Mouse (Mus musculus) kidney, embryonic 15.5 days (tissue): Measurements from ENCODE around the gene Nt5m. TPM values are rescaled to one million over a fixed set of nuclear protein-coding genes. Genes with fewer than 3 reads are reported as not detected.

ENCODE experiments used
- ATAC-seq: fragments of 200-750 bp; cut with Nextera tagmentation; replicated peaks from 2 replicates; pipeline ENCODE4 v1.8.0; 2017; ENCODE audit warnings: moderate TSS enrichment; ENCODE audit not compliant: low FRiP score
- H3K27ac ChIP-seq: fragments of 300-500 bp; sonication (generic); 2 replicates; pipeline ENCODE4 v1.5.1; 2015; ENCODE audit warnings: mild to moderate bottlenecking, inconsistent platforms
- H3K27me3 ChIP-seq: fragments of 300-500 bp; sonication (generic); 2 replicates; pipeline ENCODE4 v1.6.1; 2015; ENCODE audit warnings: inconsistent platforms
- H3K36me3 ChIP-seq: fragments of 300-500 bp; sonication (generic); 2 replicates; pipeline ENCODE4 v1.6.1; 2015; ENCODE audit warnings: inconsistent platforms
- H3K4me1 ChIP-seq: fragments of 300-500 bp; sonication (generic); 2 replicates; pipeline ENCODE4 v1.6.1; 2015; ENCODE audit warnings: inconsistent platforms
- H3K4me2 ChIP-seq: fragments of 300-500 bp; sonication (generic); 2 replicates; pipeline ENCODE4 v1.6.1; 2015; ENCODE audit warnings: moderate library complexity, mild to moderate bottlenecking, inconsistent platforms
- H3K4me3 ChIP-seq: fragments of 300-500 bp; sonication (generic); replicated peaks from 2 replicates; pipeline ENCODE4 v1.5.1; 2015; ENCODE audit warnings: mild to moderate bottlenecking, inconsistent platforms
- H3K9ac ChIP-seq: fragments of 300-500 bp; sonication (generic); 2 replicates; pipeline ENCODE4 v1.6.1; 2015; ENCODE audit warnings: mild to moderate bottlenecking, inconsistent platforms
- H3K9me3 ChIP-seq: fragments of 300-500 bp; sonication (generic); replicated peaks from 2 replicates; pipeline ENCODE4 v1.6.1; 2016; ENCODE audit warnings: inconsistent platforms
- WGBS: fragments of 180-500 bp; shearing (Covaris S2); methylation state at CpG from one replicate; pipeline ENCODE4 v1.1.7; 2015; ENCODE audit warnings: mixed read lengths; 5-methylcytosine and 5-hydroxymethylcytosine counted together
- polyA plus RNA-seq: library from polyadenylated mRNA; unstranded; fragments of >200 nt; fragmentation: Nextera tagmentation; extraction: Ambion mirVana; gene quantifications from 2 replicates; pipeline ENCODE4 v1.2.1, GENCODE M21; 2015

Nt5m gene
- polyA plus RNA-seq, 1 experiment from 2014 or later = 42.8 TPM

DNA sequence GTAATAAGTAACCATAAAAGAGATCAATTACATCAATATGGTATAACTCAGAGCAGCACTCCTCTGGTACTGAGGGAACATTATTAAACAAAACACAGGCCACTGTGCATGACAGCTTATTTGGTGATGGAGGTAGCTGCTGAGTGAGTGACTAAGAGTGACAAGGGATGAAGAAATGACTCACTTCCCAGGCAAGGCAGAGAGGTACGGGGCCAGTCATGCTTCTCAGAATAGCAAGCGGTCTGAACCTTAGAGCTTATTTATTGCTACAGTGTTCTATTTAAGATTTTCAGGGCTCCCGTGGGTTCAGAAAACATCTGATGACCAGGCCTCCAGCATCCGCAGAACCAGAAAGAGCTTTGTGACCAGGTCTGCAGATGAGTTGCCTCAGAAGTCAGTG, 74.5 kb downstream of the Nt5m start:
- no peak overlapping the region for H3K9ac ChIP-seq
- 73% methylated on average over 4 of the region's 4 CpGs for WGBS
- H3K4me2 ChIP-seq = no peak overlapping the region
- no peak overlapping the region for H3K4me3 ChIP-seq
- peaks cover 15% of the 10 kb centered on the region for H3K4me1 ChIP-seq
- H3K27me3 ChIP-seq = no peaks in the 10 kb centered on the region
- no peaks in the 10 kb centered on the region for H3K9me3 ChIP-seq
- H3K36me3 ChIP-seq = no peaks in the 10 kb centered on the region
- no peak for ATAC-seq
- H3K27ac ChIP-seq = no peak overlapping the region

DNA sequence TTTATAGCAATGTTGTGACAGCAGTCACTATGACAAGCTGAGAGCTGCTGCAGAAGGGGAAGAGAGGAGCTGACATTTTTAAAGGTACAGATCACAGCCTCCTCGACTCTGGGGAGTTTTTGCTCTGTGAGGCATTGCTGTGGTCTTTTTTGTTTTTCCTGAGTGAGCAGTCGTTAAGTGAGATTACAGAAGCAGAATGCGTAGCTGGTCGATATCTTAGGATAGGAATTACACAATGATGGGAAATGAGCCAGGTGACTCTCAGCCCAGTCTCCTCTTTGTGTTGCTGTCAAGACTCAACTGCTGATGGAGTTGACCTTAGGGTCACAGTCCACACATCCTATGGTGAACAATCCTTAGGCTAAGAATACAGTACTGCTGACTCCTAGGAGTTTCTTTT, 78.8 kb downstream of the Nt5m start:
- H3K36me3 ChIP-seq = no peaks in the 10 kb centered on the region
- H3K4me2 ChIP-seq = no peak overlapping the region
- 31% methylated on average over 4 of the region's 4 CpGs for WGBS
- H3K27ac ChIP-seq = no peak overlapping the region
- H3K4me3 ChIP-seq = no peak overlapping the region
- no peak overlapping the region for H3K9ac ChIP-seq
- H3K27me3 ChIP-seq = no peaks in the 10 kb centered on the region
- H3K9me3 ChIP-seq = no peaks in the 10 kb centered on the region
- peaks cover 16% of the 10 kb centered on the region for H3K4me1 ChIP-seq
- no peak for ATAC-seq

DNA sequence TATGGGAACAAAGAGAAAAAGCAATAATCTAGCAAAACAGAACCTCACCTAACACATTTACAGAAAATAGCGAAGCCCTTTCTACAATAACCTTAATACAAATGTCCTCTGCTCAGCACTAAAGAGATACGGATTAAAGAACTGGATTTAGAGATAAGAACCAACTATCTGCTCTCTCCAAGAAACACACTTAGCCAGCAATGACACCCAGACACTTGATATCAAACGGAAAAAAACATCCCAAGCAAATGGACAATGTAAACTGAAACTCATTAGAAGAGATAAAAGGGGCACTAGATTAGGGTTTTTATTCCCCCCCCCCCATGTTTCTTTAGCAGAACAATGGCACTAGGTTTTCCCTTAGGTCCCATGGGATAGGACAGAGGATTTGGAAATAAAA, 80.2 kb downstream of the Nt5m start:
- H3K36me3 ChIP-seq = no peaks in the 10 kb centered on the region
- 78% methylated on average over 3 of the region's 3 CpGs for WGBS
- no peak overlapping the region for H3K4me2 ChIP-seq
- no peaks in the 10 kb centered on the region for H3K27me3 ChIP-seq
- ATAC-seq = no peak
- H3K4me3 ChIP-seq = no peak overlapping the region
- peaks cover 16% of the 10 kb centered on the region for H3K4me1 ChIP-seq
- no peak overlapping the region for H3K27ac ChIP-seq
- no peaks in the 10 kb centered on the region for H3K9me3 ChIP-seq
- no peak overlapping the region for H3K9ac ChIP-seq

DNA sequence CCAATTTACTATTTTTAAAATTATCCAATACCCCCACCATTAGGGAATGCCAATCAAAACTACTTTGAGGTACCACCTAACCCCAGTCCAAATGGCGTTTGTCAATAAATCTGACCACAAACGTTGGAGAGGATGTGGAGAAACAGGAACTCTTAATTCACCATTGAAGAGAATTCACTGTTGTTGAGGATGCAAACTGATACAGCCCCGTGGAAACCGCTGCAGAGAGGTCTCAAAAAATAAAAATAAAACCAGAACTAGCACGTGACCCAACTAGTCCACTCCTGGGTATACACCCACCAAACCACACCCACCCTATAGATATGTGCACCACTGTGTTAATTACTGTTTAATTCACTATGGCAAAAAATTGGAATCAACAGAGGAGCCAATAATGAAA, 81.1 kb downstream of the Nt5m start:
- Histone ChIP-seq H3K4me3 (no peak overlapping the region), H3K27me3 (no peaks in the 10 kb centered on the region), H3K36me3 (no peaks in the 10 kb centered on the region), H3K27ac (no peak overlapping the region), H3K9me3 (no peaks in the 10 kb centered on the region), H3K4me1 (peaks cover 16% of the 10 kb centered on the region), H3K4me2 (no peak overlapping the region), H3K9ac (no peak overlapping the region)
- WGBS = 48% methylated on average over 5 of the region's 5 CpGs
- no peak for ATAC-seq

DNA sequence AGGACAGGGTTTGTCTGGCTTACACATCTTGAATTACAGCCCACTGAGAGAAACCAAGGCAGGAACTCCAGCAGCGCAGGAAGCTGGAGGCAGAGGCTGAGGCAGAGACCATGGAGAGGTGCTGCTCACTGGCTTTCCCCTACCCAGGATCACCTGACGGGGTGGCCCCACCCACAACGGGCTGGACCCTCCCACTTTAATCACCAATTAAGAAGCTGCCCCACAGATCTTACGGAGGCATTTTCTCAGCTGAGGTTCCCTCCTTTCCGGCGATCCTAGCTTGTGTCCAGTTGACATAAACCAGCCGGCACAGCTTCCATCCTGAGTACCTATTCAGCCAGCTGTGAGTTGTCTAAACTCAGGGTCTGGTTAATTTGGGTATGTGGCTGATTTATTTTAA, 82.0 kb downstream of the Nt5m start:
- 8% methylated on average over 7 of the region's 7 CpGs for WGBS
- peak; percentile 93 for ATAC-seq
- no peaks in the 10 kb centered on the region for H3K36me3 ChIP-seq
- H3K27ac ChIP-seq = peak overlapping the region; percentile 52
- H3K9ac ChIP-seq = no peak overlapping the region
- peaks cover 19% of the 10 kb centered on the region for H3K4me1 ChIP-seq
- H3K9me3 ChIP-seq = no peaks in the 10 kb centered on the region
- H3K4me3 ChIP-seq = peak overlapping the region; percentile 18
- H3K27me3 ChIP-seq = no peaks in the 10 kb centered on the region
- H3K4me2 ChIP-seq = peak overlapping the region; percentile 53

DNA sequence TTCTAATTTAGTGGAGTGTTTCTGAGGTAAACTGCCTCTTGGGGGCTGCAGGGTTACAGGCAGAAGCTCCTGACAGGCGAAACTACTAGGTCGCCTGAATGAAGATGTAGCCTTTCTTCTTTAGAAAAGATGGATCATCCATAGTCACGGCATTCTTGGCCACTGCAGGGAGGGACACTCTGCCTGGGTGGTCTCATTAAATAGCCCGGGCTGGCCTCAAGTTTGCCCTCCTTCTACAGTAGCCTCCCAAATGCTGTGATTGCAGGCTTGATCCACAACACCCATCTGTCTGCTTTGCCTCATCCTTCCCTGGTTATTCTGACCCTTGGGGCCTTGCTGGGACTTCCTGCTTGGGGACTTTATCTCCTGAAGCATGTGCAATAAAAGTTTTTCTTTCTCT, 90.8 kb downstream of the Nt5m start:
- H3K4me2 ChIP-seq = no peak overlapping the region
- no peak overlapping the region for H3K4me3 ChIP-seq
- H3K27me3 ChIP-seq = 0 out of 2 replicates have a peak, but pooled peaks cover 5% of the 10 kb centered on the region
- no peaks in the 10 kb centered on the region for H3K9me3 ChIP-seq
- peaks cover 4% of the 10 kb centered on the region; the same call in 1 of the 2 replicates for H3K4me1 ChIP-seq
- ATAC-seq = no peak
- WGBS = 45% methylated on average over 4 of the region's 4 CpGs
- H3K27ac ChIP-seq = no peak overlapping the region
- no peaks in the 10 kb centered on the region for H3K36me3 ChIP-seq
- no peak overlapping the region for H3K9ac ChIP-seq

Other genes with a start within 250 kb of the Nt5m start
- gene Olfr223, start 246.2 kb upstream of the Nt5m start, polyA plus RNA-seq = not detected in 2 replicates
- 46.7 and 51.3 TPM in 2 replicates for gene Mprip, start 178.1 kb upstream of the Nt5m start, polyA plus RNA-seq
- 5.0 and 5.1 TPM in 2 replicates for gene Pld6, start 51.8 kb upstream of the Nt5m start, polyA plus RNA-seq
- 32.1 and 32.6 TPM in 2 replicates for gene Flcn, start 29.4 kb upstream of the Nt5m start, polyA plus RNA-seq
- 206 and 213 TPM in 2 replicates for gene Cops3, start 391 bp downstream of the Nt5m start, polyA plus RNA-seq
- 45.7 and 46.5 TPM in 2 replicates for gene Med9, start 108.8 kb downstream of the Nt5m start, polyA plus RNA-seq
- gene Rasd1, start 125.5 kb downstream of the Nt5m start, polyA plus RNA-seq = 3.3 and 4.0 TPM in 2 replicates
- gene Pemt, start 207.0 kb downstream of the Nt5m start, polyA plus RNA-seq = 12.6 and 13.0 TPM in 2 replicates